Mouse (Mus musculus): ENCODE results near the gene Qpctl. TPM values are rescaled to one million over a fixed set of nuclear protein-coding genes. Genes with fewer than 3 reads are reported as not detected.
"Not testable (repeated sequence)": the region's sequence is repeated elsewhere in the genome, so short reads cannot be mapped to it uniquely, and the experiment has no call there.

Qpctl gene
- polyA plus RNA-seq, 1 experiment: 16.2 TPM

DNA sequence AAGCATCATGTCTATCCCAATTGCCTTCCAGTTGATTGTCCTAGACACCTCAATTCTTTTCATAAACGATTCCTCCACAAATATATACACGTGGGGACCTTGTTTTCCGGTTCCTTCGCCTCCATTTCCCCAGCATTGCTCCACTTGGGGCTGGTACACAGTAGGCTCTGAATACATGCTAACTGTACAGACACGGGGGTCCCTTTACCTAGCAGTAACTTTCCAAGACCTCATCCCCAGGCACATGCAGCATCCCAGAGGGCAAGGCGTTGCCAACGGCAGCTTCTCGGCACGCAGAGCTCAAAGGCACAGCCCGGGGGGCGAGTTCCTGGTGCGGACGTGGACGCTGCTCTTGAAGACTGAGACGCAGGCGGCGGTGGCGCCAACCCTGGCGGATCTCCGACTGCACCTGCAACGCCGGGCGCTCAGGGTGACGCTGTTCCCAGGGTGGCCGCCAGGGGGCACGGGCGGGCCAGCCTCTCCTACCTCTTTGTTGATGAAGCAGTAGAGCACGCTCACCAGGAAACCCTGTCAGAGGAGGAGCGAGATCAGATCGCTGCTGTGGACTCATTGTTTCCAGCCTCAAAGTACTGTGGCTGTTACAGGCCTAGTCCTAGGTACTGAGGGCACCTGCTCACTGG lies 8.2 kb upstream of the Qpctl start:
- Histone ChIP-seq H3K27ac (ENCODE audit: insufficient read depth, low read length) (no peak overlapping the region), H3K4me3 (ENCODE audit: insufficient read depth, low read length) (no peak overlapping the region), H3K4me1 (ENCODE audit: control insufficient read depth, insufficient read depth, low read length) (no peaks in the 10 kb centered on the region; the same call in none of the 2 replicates)
- TF ChIP-seq POLR2A (IDR thresholded peaks at IDR 0.05; ENCODE audit: extremely low read depth, insufficient read depth, low read length) (no peak), CTCF (IDR thresholded peaks at IDR 0.05; ENCODE audit: extremely low read depth, insufficient read depth, low read length) (peak; percentile 73)

GRCm38 (mm10) chr7:19155825-19156475 lies 6.9 kb upstream of the Qpctl start:
- TF ChIP-seq POLR2A (IDR thresholded peaks at IDR 0.05; ENCODE audit: extremely low read depth, insufficient read depth, low read length): no peak
- TF ChIP-seq CTCF (IDR thresholded peaks at IDR 0.05; ENCODE audit: extremely low read depth, insufficient read depth, low read length): peak; percentile 46
- Histone ChIP-seq H3K4me1 (ENCODE audit: control insufficient read depth, insufficient read depth, low read length) (no peaks in the 10 kb centered on the region; the same call in none of the 2 replicates), H3K27ac (ENCODE audit: insufficient read depth, low read length) (no peak overlapping the region), H3K4me3 (ENCODE audit: insufficient read depth, low read length) (no peak overlapping the region)

GRCm38 (mm10) chr7:19154796-19155195 lies 5.7 kb upstream of the Qpctl start:
- no peak overlapping the region for H3K27ac ChIP-seq (ENCODE audit: insufficient read depth, low read length)
- peaks cover 2% of the 10 kb centered on the region for H3K4me1 ChIP-seq (ENCODE audit: control insufficient read depth, insufficient read depth, low read length)
- H3K4me3 ChIP-seq (ENCODE audit: insufficient read depth, low read length): no peak overlapping the region
- TF ChIP-seq CTCF (IDR thresholded peaks at IDR 0.05; ENCODE audit: extremely low read depth, insufficient read depth, low read length) (no peak), POLR2A (IDR thresholded peaks at IDR 0.05; ENCODE audit: extremely low read depth, insufficient read depth, low read length) (no peak)

GRCm38 (mm10) chr7:19151121-19151520 lies 2.0 kb upstream of the Qpctl start:
- peak overlapping the region; percentile 17; the same call in 1 of the 2 replicates for H3K4me3 ChIP-seq (ENCODE audit: insufficient read depth, low read length)
- not testable (repeated sequence) for H3K4me1 ChIP-seq (ENCODE audit: control insufficient read depth, insufficient read depth, low read length); H3K27ac ChIP-seq (ENCODE audit: insufficient read depth, low read length)

- Histone ChIP-seq H3K4me3 (ENCODE audit: insufficient read depth, low read length) (peak within 1 kb of the TSS; percentile 76), H3K4me1 (ENCODE audit: control insufficient read depth, insufficient read depth, low read length) (peaks cover 2% of the 10 kb centered on the region), H3K27ac (ENCODE audit: insufficient read depth, low read length) (peak within 1 kb of the TSS; percentile 59)
- TF ChIP-seq POLR2A (IDR thresholded peaks at IDR 0.05; ENCODE audit: extremely low read depth, insufficient read depth, low read length) (peak; percentile 84), CTCF (IDR thresholded peaks at IDR 0.05; ENCODE audit: extremely low read depth, insufficient read depth, low read length) (no peak)
Observed at GRCm38 (mm10) chr7:19149626-19150025, 535 bp upstream of the Qpctl start, which contains the start of gene Snrpd2. Gene Snrpd2 (plus strand): TSS chr7:19149722.

DNA sequence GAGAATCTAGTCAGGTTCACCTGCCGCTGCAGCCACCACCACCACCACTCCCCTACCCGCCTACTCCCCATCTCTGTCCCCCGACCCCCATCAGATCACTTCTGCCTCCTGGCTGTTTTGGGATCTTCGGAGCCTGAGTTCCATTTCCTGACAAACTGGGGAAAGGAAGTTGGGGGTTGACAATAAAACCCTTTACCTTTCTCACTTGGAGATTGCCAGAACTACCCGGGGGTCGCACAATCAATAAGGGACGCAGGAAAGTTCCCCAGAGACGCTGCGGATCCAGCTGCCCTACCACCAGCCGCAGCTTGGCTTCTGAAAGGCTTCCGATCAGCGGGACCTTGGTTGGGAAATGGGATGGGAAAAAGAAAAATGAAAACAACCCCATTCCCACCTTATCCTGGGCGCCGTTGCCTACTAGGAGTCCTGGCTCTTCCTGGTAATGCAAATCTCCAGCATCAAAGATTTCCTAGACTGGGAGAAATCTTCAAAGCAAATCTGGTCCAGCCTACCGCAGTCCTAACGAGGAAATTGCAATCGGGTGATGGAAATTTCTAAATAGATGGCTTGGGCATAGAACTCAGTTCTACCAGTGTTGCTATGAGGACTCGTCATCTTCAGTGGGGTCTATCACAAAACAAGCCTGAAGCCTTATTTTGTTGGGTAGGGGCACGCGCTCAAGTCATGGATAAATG lies 764 bp downstream of the Qpctl start:
- H3K27ac ChIP-seq (ENCODE audit: insufficient read depth, low read length): peak overlapping the region; percentile 57
- no peak for TF ChIP-seq POLR2A (IDR thresholded peaks at IDR 0.05; ENCODE audit: extremely low read depth, insufficient read depth, low read length)
- no peak for TF ChIP-seq CTCF (IDR thresholded peaks at IDR 0.05; ENCODE audit: extremely low read depth, insufficient read depth, low read length)
- peak overlapping the region; percentile 76 for H3K4me3 ChIP-seq (ENCODE audit: insufficient read depth, low read length)
- peaks cover 2% of the 10 kb centered on the region for H3K4me1 ChIP-seq (ENCODE audit: control insufficient read depth, insufficient read depth, low read length)

GRCm38 (mm10) chr7:19147497-19148045 lies 1.5 kb downstream of the Qpctl start:
- TF ChIP-seq CTCF (IDR thresholded peaks at IDR 0.05; ENCODE audit: extremely low read depth, insufficient read depth, low read length): no peak
- no peak for TF ChIP-seq POLR2A (IDR thresholded peaks at IDR 0.05; ENCODE audit: extremely low read depth, insufficient read depth, low read length)
- no peak overlapping the region; the same call in 1 of the 2 replicates for H3K4me3 ChIP-seq (ENCODE audit: insufficient read depth, low read length)

GRCm38 (mm10) chr7:19146793-19147192 lies 2.3 kb downstream of the Qpctl start:
- Histone ChIP-seq H3K27ac (ENCODE audit: insufficient read depth, low read length) (no peak overlapping the region), H3K4me3 (ENCODE audit: insufficient read depth, low read length) (no peak overlapping the region), H3K4me1 (ENCODE audit: control insufficient read depth, insufficient read depth, low read length) (peaks cover 2% of the 10 kb centered on the region)
- TF ChIP-seq POLR2A (IDR thresholded peaks at IDR 0.05; ENCODE audit: extremely low read depth, insufficient read depth, low read length) (no peak), CTCF (IDR thresholded peaks at IDR 0.05; ENCODE audit: extremely low read depth, insufficient read depth, low read length) (no peak)

More at GRCm38 (mm10) chr7:19147497-19148045, 1.5 kb downstream of the Qpctl start:
- H3K27ac ChIP-seq (ENCODE audit: insufficient read depth, low read length): no peak overlapping the region
- H3K4me1 ChIP-seq (ENCODE audit: control insufficient read depth, insufficient read depth, low read length): peaks cover 2% of the 10 kb centered on the region

GRCm38 (mm10) chr7:19137380-19137779 lies 11.7 kb downstream of the Qpctl start:
- TF ChIP-seq POLR2A (IDR thresholded peaks at IDR 0.05; ENCODE audit: extremely low read depth, insufficient read depth, low read length) (no peak), CTCF (IDR thresholded peaks at IDR 0.05; ENCODE audit: extremely low read depth, insufficient read depth, low read length) (peak; percentile 36)
- no peak overlapping the region for H3K4me3 ChIP-seq (ENCODE audit: insufficient read depth, low read length)
- peaks cover 2% of the 10 kb centered on the region; the same call in 1 of the 2 replicates for H3K4me1 ChIP-seq (ENCODE audit: control insufficient read depth, insufficient read depth, low read length)
- no peak overlapping the region for H3K27ac ChIP-seq (ENCODE audit: insufficient read depth, low read length)
